Mouse (Mus musculus) embryonic facial prominence, embryonic 15.5 days (tissue): ENCODE results near the gene App. TPM values are rescaled to one million over a fixed set of nuclear protein-coding genes. Genes with fewer than 3 reads are reported as not detected.
A peak's percentile ranks its signal among the peaks of the same experiment; 100 is the strongest.

Source experiments
- ATAC-seq: fragments of 200-750 bp; cut with Nextera tagmentation; 2 replicates; pipeline ENCODE4 v1.8.0; 2017; ENCODE audit warnings: low read depth, moderate TSS enrichment; ENCODE audit not compliant: insufficient number of reproducible peaks, low FRiP score, low TSS enrichment
- H3K27ac ChIP-seq: fragments of 300-500 bp; sonication (generic); replicated peaks from 2 replicates; pipeline ENCODE4 v1.5.1; 2015; ENCODE audit warnings: mild to moderate bottlenecking, inconsistent platforms
- H3K27me3 ChIP-seq: fragments of 300-500 bp; sonication (generic); 2 replicates; pipeline ENCODE4 v1.6.1; 2015; ENCODE audit warnings: inconsistent platforms
- H3K36me3 ChIP-seq: fragments of 300-500 bp; sonication (generic); 2 replicates; pipeline ENCODE4 v1.6.1; 2015; ENCODE audit warnings: mild to moderate bottlenecking, inconsistent platforms
- H3K4me1 ChIP-seq: fragments of 300-500 bp; sonication (generic); 2 replicates; pipeline ENCODE4 v1.6.1; 2015; ENCODE audit warnings: inconsistent platforms
- H3K4me2 ChIP-seq: fragments of 300-500 bp; sonication (generic); replicated peaks from 2 replicates; pipeline ENCODE4 v1.6.1; 2015; ENCODE audit warnings: mild to moderate bottlenecking, inconsistent platforms
- H3K4me3 ChIP-seq: fragments of 300-500 bp; sonication (generic); replicated peaks from 2 replicates; pipeline ENCODE4 v1.5.1; 2015; ENCODE audit warnings: mild to moderate bottlenecking, inconsistent platforms
- H3K9ac ChIP-seq: fragments of 300-500 bp; sonication (generic); 2 replicates; pipeline ENCODE4 v1.6.1; 2015; ENCODE audit warnings: inconsistent platforms
- H3K9me3 ChIP-seq: fragments of 300-500 bp; sonication (generic); replicated peaks from 2 replicates; pipeline ENCODE4 v1.6.1; 2016; ENCODE audit warnings: inconsistent platforms
- WGBS: fragments of 180-500 bp; shearing (Covaris S2); methylation state at CpG from one replicate; pipeline ENCODE4 v1.1.7; 2015; 5-methylcytosine and 5-hydroxymethylcytosine counted together
- polyA plus RNA-seq: library from polyadenylated mRNA; unstranded; fragments of >200 nt; fragmentation: Nextera tagmentation; extraction: Ambion mirVana; gene quantifications from 2 replicates; pipeline ENCODE4 v1.2.1, GENCODE M21; 2015

Gene App
- polyA plus RNA-seq, 1 experiment from 2014 or later, result 261 TPM

- no peak overlapping the region for H3K9ac ChIP-seq
- H3K4me3 ChIP-seq, result no peak overlapping the region
- ATAC-seq, result no peak
- 0 out of 2 replicates have a peak, but pooled peaks cover 3% of the 10 kb centered on the region for H3K4me1 ChIP-seq
- no peak overlapping the region for H3K4me2 ChIP-seq
- 92% methylated on average over 15 of the region's 15 CpGs for WGBS
- H3K36me3 ChIP-seq, result peaks cover 38% of the 10 kb centered on the region
- no peaks in the 10 kb centered on the region for H3K9me3 ChIP-seq
- H3K27ac ChIP-seq, result no peak overlapping the region
- no peaks in the 10 kb centered on the region for H3K27me3 ChIP-seq
Measured at GRCm38 (mm10) chr16:84973446-84974175, 200.0 kb downstream of the App start.

- 0 out of 2 replicates have a peak, but pooled peaks cover 3% of the 10 kb centered on the region for H3K4me1 ChIP-seq
- H3K4me3 ChIP-seq, result no peak overlapping the region
- H3K4me2 ChIP-seq, result no peak overlapping the region
- no peaks in the 10 kb centered on the region for H3K27me3 ChIP-seq
- H3K9ac ChIP-seq, result no peak overlapping the region
- peak; percentile 77 for ATAC-seq
- peaks cover 28% of the 10 kb centered on the region for H3K36me3 ChIP-seq
- 46% methylated on average over 16 of the region's 16 CpGs for WGBS
- no peaks in the 10 kb centered on the region for H3K9me3 ChIP-seq
- H3K27ac ChIP-seq, result peak overlapping the region; percentile 34; the same call in 1 of the 2 replicates
Measured at GRCm38 (mm10) chr16:84971535-84972330, 201.8 kb downstream of the App start.

- Histone ChIP-seq H3K4me3 (no peak overlapping the region), H3K4me1 (0 out of 2 replicates have a peak, but pooled peaks cover 3% of the 10 kb centered on the region), H3K4me2 (no peak overlapping the region), H3K9ac (no peak overlapping the region), H3K27me3 (no peaks in the 10 kb centered on the region), H3K27ac (no peak overlapping the region), H3K9me3 (no peaks in the 10 kb centered on the region), H3K36me3 (peaks cover 12% of the 10 kb centered on the region)
- ATAC-seq, result no peak
- 89% methylated on average over 7 of the region's 7 CpGs for WGBS
Measured at GRCm38 (mm10) chr16:84969026-84969425, 204.5 kb downstream of the App start.

GRCm38 (mm10) chr16:84966983-84967382 lies 206.6 kb downstream of the App start:
- no peak for ATAC-seq
- 87% methylated on average over 4 of the region's 4 CpGs for WGBS

GRCm38 (mm10) chr16:84966096-84966495 lies 207.5 kb downstream of the App start:
- 64% methylated on average over 13 of the region's 13 CpGs for WGBS
- H3K36me3 ChIP-seq, result peaks cover 33% of the 10 kb centered on the region

More at GRCm38 (mm10) chr16:84966983-84967382, 206.6 kb downstream of the App start:
- H3K36me3 ChIP-seq, result peaks cover 25% of the 10 kb centered on the region
- H3K4me1 ChIP-seq, result no peaks in the 10 kb centered on the region
- H3K9me3 ChIP-seq, result no peaks in the 10 kb centered on the region
- H3K27ac ChIP-seq, result no peak overlapping the region
- H3K27me3 ChIP-seq, result no peaks in the 10 kb centered on the region
- H3K4me2 ChIP-seq, result no peak overlapping the region
- no peak overlapping the region for H3K9ac ChIP-seq
- no peak overlapping the region for H3K4me3 ChIP-seq

GRCm38 (mm10) chr16:84963960-84964359 lies 209.6 kb downstream of the App start:
- Histone ChIP-seq H3K4me2 (no peak overlapping the region), H3K9me3 (no peaks in the 10 kb centered on the region), H3K9ac (no peak overlapping the region), H3K4me3 (no peak overlapping the region), H3K27ac (no peak overlapping the region), H3K36me3 (peaks cover 49% of the 10 kb centered on the region), H3K4me1 (no peaks in the 10 kb centered on the region), H3K27me3 (no peaks in the 10 kb centered on the region)
- WGBS, result 83% methylated on average over 9 of the region's 9 CpGs
- ATAC-seq, result no peak

More at GRCm38 (mm10) chr16:84966096-84966495, 207.5 kb downstream of the App start:
- Histone ChIP-seq H3K27me3 (no peaks in the 10 kb centered on the region), H3K27ac (no peak overlapping the region), H3K9me3 (no peaks in the 10 kb centered on the region), H3K4me2 (no peak overlapping the region), H3K4me3 (no peak overlapping the region), H3K9ac (no peak overlapping the region), H3K4me1 (no peaks in the 10 kb centered on the region)
- ATAC-seq, result no peak

- Histone ChIP-seq H3K4me2 (no peak overlapping the region), H3K4me3 (no peak overlapping the region), H3K4me1 (no peaks in the 10 kb centered on the region), H3K27me3 (no peaks in the 10 kb centered on the region), H3K36me3 (peaks cover 45% of the 10 kb centered on the region), H3K9ac (no peak overlapping the region), H3K27ac (no peak overlapping the region), H3K9me3 (no peaks in the 10 kb centered on the region)
- 89% methylated on average over 12 of the region's 12 CpGs for whole genome bisulfite sequencing
- no peak for ATAC-seq
Measured at GRCm38 (mm10) chr16:84963527-84963926, 210.0 kb downstream of the App start.

- Histone ChIP-seq H3K27me3 (no peaks in the 10 kb centered on the region), H3K4me2 (no peak overlapping the region), H3K4me1 (no peaks in the 10 kb centered on the region), H3K36me3 (peaks cover 39% of the 10 kb centered on the region), H3K9ac (no peak overlapping the region), H3K4me3 (no peak overlapping the region), H3K27ac (no peak overlapping the region), H3K9me3 (no peaks in the 10 kb centered on the region)
- peak; percentile 59; the same call in 1 of the 2 replicates for ATAC-seq
- WGBS, result 53% methylated on average over 6 of the region's 6 CpGs
Measured at GRCm38 (mm10) chr16:84957253-84957652, 216.3 kb downstream of the App start.

GRCm38 (mm10) chr16:84956690-84957089 lies 216.9 kb downstream of the App start:
- no peak overlapping the region for H3K27ac ChIP-seq
- H3K9ac ChIP-seq, result no peak overlapping the region
- peaks cover 37% of the 10 kb centered on the region for H3K36me3 ChIP-seq
- H3K4me1 ChIP-seq, result no peaks in the 10 kb centered on the region
- no peak overlapping the region for H3K4me3 ChIP-seq
- 89% methylated on average over 2 of the region's 2 CpGs for WGBS
- no peaks in the 10 kb centered on the region for H3K9me3 ChIP-seq
- ATAC-seq, result no peak
- H3K4me2 ChIP-seq, result no peak overlapping the region
- no peaks in the 10 kb centered on the region for H3K27me3 ChIP-seq

- H3K27me3 ChIP-seq, result no peaks in the 10 kb centered on the region
- H3K9ac ChIP-seq, result no peak overlapping the region
- ATAC-seq, result peak; percentile 3; the same call in 1 of the 2 replicates
- H3K27ac ChIP-seq, result no peak overlapping the region
- no peaks in the 10 kb centered on the region for H3K4me1 ChIP-seq
- 59% methylated on average over 1 of the region's 1 CpGs for WGBS
- peaks cover 29% of the 10 kb centered on the region for H3K36me3 ChIP-seq
- H3K4me2 ChIP-seq, result no peak overlapping the region
- no peak overlapping the region for H3K4me3 ChIP-seq
- no peaks in the 10 kb centered on the region for H3K9me3 ChIP-seq
Measured at GRCm38 (mm10) chr16:84955840-84956239, 217.7 kb downstream of the App start.

GRCm38 (mm10) chr16:84955204-84955839 lies 218.2 kb downstream of the App start:
- Histone ChIP-seq H3K27ac (no peak overlapping the region), H3K4me2 (no peak overlapping the region; the same call in 1 of the 2 replicates), H3K9me3 (no peaks in the 10 kb centered on the region), H3K36me3 (peaks cover 24% of the 10 kb centered on the region), H3K4me3 (no peak overlapping the region), H3K27me3 (no peaks in the 10 kb centered on the region), H3K9ac (no peak overlapping the region), H3K4me1 (no peaks in the 10 kb centered on the region)
- 32% methylated on average over 26 of the region's 26 CpGs for WGBS
- ATAC-seq, result peak; percentile 85
